Mouse (Mus musculus) limb, embryonic 14.5 days (tissue): ENCODE results near the gene Slc17a1. TPM values are rescaled to one million over a fixed set of nuclear protein-coding genes. Genes with fewer than 3 reads are reported as not detected.

Experiments used
- ATAC-seq: fragments of 200-750 bp; cut with Nextera tagmentation; 2 replicates; pipeline ENCODE4 v1.8.0; 2017; ENCODE audit warnings: low read depth, moderate number of reproducible peaks, moderate TSS enrichment; ENCODE audit not compliant: low FRiP score
- DNase-seq: peaks from one replicate; pipeline ENCODE4 v3.0.0-alpha.2; 2015; ENCODE audit warnings: low spot score
- H3K27ac ChIP-seq: fragments of 300-500 bp; sonication (generic); replicated peaks from 2 replicates; pipeline ENCODE4 v1.5.1; 2014; ENCODE audit warnings: low read depth, mild to moderate bottlenecking, low read length, moderate library complexity, mixed read lengths
- H3K27me3 ChIP-seq: fragments of 300-500 bp; sonication (generic); 2 replicates; pipeline ENCODE4 v1.6.1; 2014; ENCODE audit warnings: low read length, mixed read lengths; ENCODE audit not compliant: control insufficient read depth, insufficient read depth
- H3K36me3 ChIP-seq: fragments of 300-500 bp; sonication (generic); 2 replicates; pipeline ENCODE4 v1.6.1; 2014; ENCODE audit warnings: mild to moderate bottlenecking, low read length, moderate library complexity, mixed read lengths; ENCODE audit not compliant: control insufficient read depth, insufficient read depth
- H3K4me1 ChIP-seq: fragments of 300-500 bp; sonication (generic); 2 replicates; pipeline ENCODE4 v1.6.1; 2014; ENCODE audit warnings: antibody characterized with exemption, low read length, mixed read lengths; ENCODE audit not compliant: control insufficient read depth, insufficient read depth
- H3K4me2 ChIP-seq: fragments of 300-500 bp; sonication (generic); replicated peaks from 2 replicates; pipeline ENCODE4 v1.6.1; 2014; ENCODE audit warnings: low read depth, mild to moderate bottlenecking, low read length, moderate library complexity; ENCODE audit not compliant: severe bottlenecking
- H3K4me3 ChIP-seq: fragments of 300-500 bp; sonication (generic); replicated peaks from 2 replicates; pipeline ENCODE4 v1.5.1; 2014; ENCODE audit warnings: low read length
- H3K9ac ChIP-seq: fragments of 300-500 bp; sonication (generic); 2 replicates; pipeline ENCODE4 v1.6.1; 2014; ENCODE audit warnings: mild to moderate bottlenecking, low read depth, low read length, moderate library complexity; ENCODE audit not compliant: severe bottlenecking
- H3K9me3 ChIP-seq: fragments of 300-500 bp; sonication (generic); 2 replicates; pipeline ENCODE4 v1.6.1; 2016; ENCODE audit warnings: low read length; ENCODE audit not compliant: control insufficient read depth
- POLR2A ChIP-seq: fragments of 200-500 bp; IDR thresholded peaks from 2 replicates; pipeline ENCODE4 v1.8.0; 2012; ENCODE audit warnings: inconsistent platforms, mild to moderate bottlenecking, moderate library complexity, borderline replicate concordance; ENCODE audit not compliant: insufficient read depth, insufficient read length; ENCODE audit errors: extremely low read depth
- WGBS: fragments of 180-500 bp; shearing (Covaris S2); extraction: QIAGEN DNeasy Blood & Tissue Kit; methylation state at CpG from one replicate; pipeline ENCODE4 v1.1.7; 2014; 5-methylcytosine and 5-hydroxymethylcytosine counted together
- polyA plus RNA-seq, 2 experiments: library from polyadenylated mRNA; depleted of rRNA in 1 of 2; stranded (reverse) in 1 of 2; unstranded in 1 of 2; fragments of >200 nt; fragmentation: Nextera tagmentation in 1 of 2; extraction: Ambion mirVana in 1 of 2; gene quantifications; 2 replicates each; pipeline versions ENCODE4 v1.2.1 to v1.2.3; 2012 to 2014

Gene Slc17a1
- polyA plus RNA-seq, 2 experiments: 0.04 TPM; not detected in 1

GRCm38 (mm10) chr13:23834836-23835235, 32.7 kb upstream of the Slc17a1 start:
- H3K9me3 ChIP-seq: no peaks in the 10 kb centered on the region
- no peak for TF ChIP-seq POLR2A
- H3K4me2 ChIP-seq: no peak overlapping the region
- H3K4me1 ChIP-seq: no peaks in the 10 kb centered on the region
- no peak overlapping the region for H3K4me3 ChIP-seq
- no peak overlapping the region for H3K9ac ChIP-seq
- no peaks in the 10 kb centered on the region for H3K36me3 ChIP-seq
- ATAC-seq: no peak
- DNase-seq: no peak
- 70% methylated on average over 5 of the region's 5 CpGs for WGBS
- H3K27ac ChIP-seq: no peak overlapping the region
- no peaks in the 10 kb centered on the region for H3K27me3 ChIP-seq

- DNase-seq (no peak), ATAC-seq (no peak)
- Histone ChIP-seq H3K9ac (no peak overlapping the region), H3K9me3 (no peaks in the 10 kb centered on the region), H3K4me1 (no peaks in the 10 kb centered on the region), H3K4me2 (no peak overlapping the region), H3K27ac (no peak overlapping the region), H3K27me3 (no peaks in the 10 kb centered on the region), H3K4me3 (no peak overlapping the region), H3K36me3 (no peaks in the 10 kb centered on the region)
- TF ChIP-seq POLR2A: no peak
- WGBS: 92% methylated on average over 5 of the region's 5 CpGs
Observed at GRCm38 (mm10) chr13:23836630-23837029, 30.9 kb upstream of the Slc17a1 start.

- no peak within 1 kb of the TSS for H3K27ac ChIP-seq
- no peaks in the 10 kb centered on the region for H3K27me3 ChIP-seq
- WGBS: 74% methylated on average over 2 of the region's 2 CpGs
- H3K9me3 ChIP-seq: no peaks in the 10 kb centered on the region
- no peaks in the 10 kb centered on the region for H3K36me3 ChIP-seq
- ATAC-seq (no peak), DNase-seq (no peak)
- H3K9ac ChIP-seq: no peak within 1 kb of the TSS
- no peak within 1 kb of the TSS for H3K4me3 ChIP-seq
- no peak within 1 kb of the TSS for H3K4me2 ChIP-seq
- TF ChIP-seq POLR2A: no peak
- H3K4me1 ChIP-seq: 0 out of 2 replicates have a peak, but pooled peaks cover 3% of the 10 kb centered on the region
Observed at GRCm38 (mm10) chr13:23839308-23839707, 28.2 kb upstream of the Slc17a1 start, which contains the start of gene Slc17a3. TSS of gene Slc17a3 (plus strand) at chr13:23839434.

GRCm38 (mm10) chr13:23845851-23846250, 21.7 kb upstream of the Slc17a1 start:
- Histone ChIP-seq H3K27ac (peak overlapping the region; percentile 62; the same call in 1 of the 2 replicates), H3K4me2 (no peak overlapping the region), H3K4me3 (no peak overlapping the region), H3K36me3 (no peaks in the 10 kb centered on the region), H3K9ac (no peak overlapping the region), H3K27me3 (no peaks in the 10 kb centered on the region), H3K4me1 (peaks cover 11% of the 10 kb centered on the region), H3K9me3 (no peaks in the 10 kb centered on the region)
- peak; percentile 73 for DNase-seq
- 14% methylated on average over 4 of the region's 4 CpGs for WGBS
- peak; percentile 76 for ATAC-seq
- no peak for TF ChIP-seq POLR2A

GRCm38 (mm10) chr13:23849299-23849698, 18.3 kb upstream of the Slc17a1 start:
- Histone ChIP-seq H3K27me3 (no peaks in the 10 kb centered on the region), H3K27ac (no peak overlapping the region), H3K4me3 (no peak overlapping the region), H3K9ac (no peak overlapping the region), H3K4me1 (peaks cover 8% of the 10 kb centered on the region), H3K4me2 (no peak overlapping the region), H3K9me3 (no peaks in the 10 kb centered on the region), H3K36me3 (no peaks in the 10 kb centered on the region)
- DNase-seq: no peak
- 74% methylated on average over 2 of the region's 2 CpGs for WGBS
- no peak for TF ChIP-seq POLR2A
- ATAC-seq: no peak

- H3K4me2 ChIP-seq: no peak overlapping the region
- no peaks in the 10 kb centered on the region for H3K9me3 ChIP-seq
- no peak overlapping the region for H3K27ac ChIP-seq
- ATAC-seq: no peak
- no peak for TF ChIP-seq POLR2A
- H3K4me3 ChIP-seq: no peak overlapping the region
- H3K27me3 ChIP-seq: no peaks in the 10 kb centered on the region
- no peak for DNase-seq
- H3K9ac ChIP-seq: no peak overlapping the region
- H3K4me1 ChIP-seq: no peaks in the 10 kb centered on the region
- WGBS: 59% methylated on average over 3 of the region's 3 CpGs
- H3K36me3 ChIP-seq: no peaks in the 10 kb centered on the region
Observed at GRCm38 (mm10) chr13:23856401-23856800, 11.1 kb upstream of the Slc17a1 start.
